Mouse (Mus musculus) heart, postnatal 0 days (tissue): ENCODE data around the gene Prr14.

Experiments
- CTCF ChIP-seq: IDR thresholded peaks from 2 replicates; pipeline ENCODE4 v1.5.1; 2016; ENCODE audit warnings: antibody characterized with exemption, control low read depth, low read depth
- EP300 ChIP-seq: IDR thresholded peaks from 2 replicates; pipeline ENCODE4 v1.6.1; 2016; ENCODE audit warnings: antibody characterized with exemption, low read depth

- no peak for TF ChIP-seq CTCF
- no peak for TF ChIP-seq EP300
Measured at GRCm38 (mm10) chr7:127476336-127476735, 16.9 kb downstream of the Prr14 start.
